Mouse (Mus musculus): ENCODE data around the gene Crip1. TPM values are rescaled to one million over a fixed set of nuclear protein-coding genes. Genes with fewer than 3 reads are reported as not detected.

The Crip1 gene
- polyA plus RNA-seq, 1 experiment from 2014 or later: 53.4 TPM

DNA sequence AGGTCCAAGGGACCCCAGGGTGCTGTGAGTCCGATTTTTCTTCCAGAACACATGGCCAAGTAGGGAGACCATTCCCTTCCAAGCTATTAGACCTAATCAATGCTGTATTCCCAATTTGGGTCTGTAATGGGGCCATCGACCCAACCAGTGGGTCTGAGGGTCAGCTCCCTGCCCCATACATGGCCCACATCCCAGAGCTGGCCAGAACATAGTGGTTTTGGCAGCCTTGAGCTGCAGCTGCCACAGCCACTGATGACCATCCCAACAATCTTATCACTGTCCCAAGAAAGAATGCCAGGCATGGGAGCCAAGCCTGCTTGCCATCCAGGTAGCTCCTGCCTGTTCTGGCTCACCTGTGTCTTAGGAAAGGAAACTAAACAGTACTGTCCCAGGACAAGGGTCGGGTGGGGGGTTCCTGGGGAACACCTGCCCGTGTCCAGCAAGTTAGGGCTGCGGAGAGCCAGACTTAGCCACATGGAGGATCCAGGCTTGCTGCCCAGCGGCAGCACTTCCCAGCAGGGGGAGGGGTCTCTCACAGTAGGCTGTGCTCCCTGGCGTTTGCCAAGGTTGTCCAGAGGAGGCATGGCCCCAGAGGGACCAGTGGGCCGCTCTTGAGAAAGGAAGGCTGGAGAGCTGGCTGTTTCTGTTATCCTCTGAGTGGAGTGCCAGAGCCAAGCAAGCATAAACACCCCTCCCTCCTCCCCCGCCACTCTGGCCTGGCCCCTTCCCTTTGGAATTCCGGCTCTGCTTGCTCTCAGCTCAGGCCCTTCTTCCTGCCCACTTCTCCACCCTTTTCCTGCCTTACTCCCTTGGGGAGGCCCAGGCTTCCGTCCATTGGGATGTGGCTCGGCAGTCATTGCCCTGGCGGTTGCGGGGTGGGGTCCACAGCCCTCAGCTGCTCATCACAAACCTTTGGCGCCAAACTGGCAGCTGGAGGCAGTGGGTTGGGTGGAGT, 3.8 kb upstream of the Crip1 start:
- peaks cover 31% of the 10 kb centered on the region for H3K36me3 ChIP-seq
- 18% methylated on average over 15 of the region's 15 CpGs for WGBS

DNA sequence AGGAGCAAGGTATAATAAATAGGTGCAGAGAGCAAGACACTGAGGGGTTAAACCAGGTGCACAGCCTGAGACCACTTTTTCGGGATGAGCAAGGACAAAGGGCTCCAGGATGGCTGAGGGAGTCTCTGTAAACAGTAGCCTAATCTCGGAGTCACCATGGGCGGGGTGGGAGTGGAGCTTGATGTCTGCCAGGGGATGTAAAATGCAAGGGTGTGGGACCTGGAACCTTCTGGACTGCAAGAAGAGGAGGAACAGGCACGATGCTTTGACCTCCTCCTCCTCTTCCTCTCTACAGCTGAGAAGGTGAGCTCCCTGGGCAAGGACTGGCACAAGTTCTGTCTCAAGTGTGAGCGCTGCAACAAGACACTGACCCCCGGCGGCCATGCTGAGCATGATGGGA, 3.0 kb upstream of the Crip1 start:
- ATAC-seq (ENCODE audit: low FRiP score): no peak
- Histone ChIP-seq H3K9ac (replicated peaks) (peak overlapping the region; percentile 59), H3K4me3 (replicated peaks) (peak overlapping the region; percentile 71), H3K36me3 (peaks cover 27% of the 10 kb centered on the region), H3K4me1 (peaks cover 70% of the 10 kb centered on the region), H3K9me3 (replicated peaks) (no peaks in the 10 kb centered on the region), H3K4me2 (peak overlapping the region; percentile 60), H3K27me3 (replicated peaks) (0 out of 2 replicates have a peak, but pooled peaks cover 4% of the 10 kb centered on the region), H3K27ac (replicated peaks) (peak overlapping the region; percentile 89; the same call in 1 of the 2 replicates)
- WGBS: 70% methylated on average over 7 of the region's 7 CpGs

More for the DNA sequence above, 3.8 kb upstream of the Crip1 start:
- no peak for ATAC-seq (ENCODE audit: low FRiP score)
- peak overlapping the region; percentile 60 for H3K4me2 ChIP-seq
- peak overlapping the region; percentile 71 for H3K4me3 ChIP-seq (replicated peaks)
- peak overlapping the region; percentile 59 for H3K9ac ChIP-seq (replicated peaks)
- no peaks in the 10 kb centered on the region for H3K9me3 ChIP-seq (replicated peaks)
- peaks cover 63% of the 10 kb centered on the region for H3K4me1 ChIP-seq
- H3K27me3 ChIP-seq (replicated peaks): 0 out of 2 replicates have a peak, but pooled peaks cover 4% of the 10 kb centered on the region
- peak overlapping the region; percentile 89 for H3K27ac ChIP-seq (replicated peaks)

DNA sequence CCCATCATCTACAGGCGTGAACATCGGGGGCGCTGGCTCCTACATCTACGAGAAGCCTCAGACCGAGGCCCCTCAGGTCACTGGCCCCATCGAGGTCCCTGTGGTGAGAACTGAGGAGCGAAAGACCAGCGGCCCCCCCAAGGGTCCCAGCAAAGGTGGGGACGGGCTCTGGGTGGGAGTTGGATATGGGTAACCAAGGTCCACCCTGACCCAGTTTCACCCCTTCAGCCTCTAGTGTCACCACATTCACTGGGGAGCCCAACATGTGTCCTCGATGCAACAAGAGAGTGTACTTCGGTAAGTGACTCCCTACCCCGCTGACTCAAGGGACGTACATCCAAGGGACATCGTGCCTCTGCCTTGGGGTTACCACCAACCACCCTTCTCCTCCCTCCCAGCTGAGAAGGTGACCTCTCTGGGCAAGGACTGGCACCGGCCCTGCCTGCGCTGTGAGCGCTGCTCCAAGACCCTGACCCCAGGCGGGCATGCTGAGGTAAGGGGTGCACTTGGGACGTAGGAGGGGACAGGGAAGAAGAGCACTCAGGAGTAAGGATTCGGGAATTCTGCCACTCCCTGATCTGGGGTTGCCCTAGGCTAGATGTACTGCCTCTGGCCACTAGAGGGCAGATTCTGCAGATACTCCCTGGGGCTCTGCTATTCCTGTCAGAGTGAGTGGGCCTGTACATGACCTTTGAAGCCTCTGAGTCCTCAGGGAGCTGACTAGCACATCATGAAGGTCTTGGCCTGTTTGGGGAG, 1.9 kb upstream of the Crip1 start:
- Histone ChIP-seq H3K36me3 (peaks cover 21% of the 10 kb centered on the region), H3K27me3 (replicated peaks) (peaks cover 4% of the 10 kb centered on the region; the same call in 1 of the 2 replicates), H3K4me1 (peaks cover 68% of the 10 kb centered on the region), H3K9me3 (replicated peaks) (no peaks in the 10 kb centered on the region), H3K9ac (replicated peaks) (no peak overlapping the region), H3K4me2 (no peak overlapping the region; the same call in 1 of the 2 replicates), H3K27ac (replicated peaks) (no peak overlapping the region), H3K4me3 (replicated peaks) (no peak overlapping the region)
- ATAC-seq (ENCODE audit: low FRiP score): no peak
- 79% methylated on average over 20 of the region's 20 CpGs for WGBS

DNA sequence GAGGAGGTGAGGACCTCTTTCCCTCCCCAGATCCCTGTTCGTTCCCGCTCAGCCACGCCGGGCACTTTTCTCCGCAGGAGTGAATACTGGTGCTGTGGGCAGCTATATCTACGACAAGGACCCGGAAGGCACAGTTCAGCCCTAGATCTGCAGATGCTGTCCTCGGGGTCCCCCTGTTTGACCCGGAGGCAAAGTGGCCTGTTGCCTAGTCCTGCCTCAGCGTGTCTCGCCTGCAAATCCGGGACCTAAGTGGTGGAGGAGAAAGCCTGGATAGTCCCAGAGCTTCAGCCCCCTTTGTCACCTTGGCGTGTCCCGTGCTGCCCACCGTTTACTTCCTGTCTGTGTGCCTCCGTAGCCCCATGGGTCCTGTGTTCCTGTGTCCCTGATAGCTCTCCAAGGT, 1.2 kb upstream of the Crip1 start:
- no peak for ATAC-seq (ENCODE audit: low FRiP score)

DNA sequence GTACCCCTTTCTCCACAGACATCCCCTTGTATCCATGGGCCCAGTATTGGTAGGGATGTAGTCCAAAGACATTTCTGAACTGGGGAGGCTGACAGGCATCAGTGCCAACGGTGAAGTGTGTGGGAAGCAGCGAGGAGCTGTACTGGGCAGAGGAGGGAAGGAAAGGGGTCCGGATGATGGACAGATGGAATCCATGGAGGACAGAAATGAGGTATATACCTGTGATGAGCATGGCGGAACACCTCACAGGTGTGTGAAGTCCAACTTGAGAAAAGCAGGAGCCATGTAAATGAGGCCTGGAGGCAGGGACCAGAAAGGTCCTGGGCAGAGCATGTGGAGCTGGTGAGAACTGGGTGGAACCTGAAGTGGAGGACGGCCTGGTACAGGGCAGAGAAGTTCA, 525 bp upstream of the Crip1 start:
- Histone ChIP-seq H3K4me1 (peaks cover 60% of the 10 kb centered on the region), H3K4me2 (no peak overlapping the region), H3K9me3 (replicated peaks) (no peaks in the 10 kb centered on the region), H3K4me3 (replicated peaks) (no peak overlapping the region), H3K27ac (replicated peaks) (no peak overlapping the region), H3K9ac (replicated peaks) (no peak overlapping the region), H3K27me3 (replicated peaks) (peaks cover 7% of the 10 kb centered on the region; the same call in 1 of the 2 replicates), H3K36me3 (peaks cover 21% of the 10 kb centered on the region)
- WGBS: 90% methylated on average over 5 of the region's 5 CpGs
- no peak for ATAC-seq (ENCODE audit: low FRiP score)

More for the DNA sequence above, 1.2 kb upstream of the Crip1 start:
- Histone ChIP-seq H3K27ac (replicated peaks) (no peak overlapping the region), H3K4me2 (no peak overlapping the region), H3K27me3 (replicated peaks) (peaks cover 4% of the 10 kb centered on the region; the same call in 1 of the 2 replicates), H3K4me3 (replicated peaks) (no peak overlapping the region), H3K9me3 (replicated peaks) (no peaks in the 10 kb centered on the region), H3K9ac (replicated peaks) (no peak overlapping the region), H3K36me3 (peaks cover 21% of the 10 kb centered on the region), H3K4me1 (peaks cover 61% of the 10 kb centered on the region)
- WGBS: 91% methylated on average over 16 of the region's 16 CpGs

DNA sequence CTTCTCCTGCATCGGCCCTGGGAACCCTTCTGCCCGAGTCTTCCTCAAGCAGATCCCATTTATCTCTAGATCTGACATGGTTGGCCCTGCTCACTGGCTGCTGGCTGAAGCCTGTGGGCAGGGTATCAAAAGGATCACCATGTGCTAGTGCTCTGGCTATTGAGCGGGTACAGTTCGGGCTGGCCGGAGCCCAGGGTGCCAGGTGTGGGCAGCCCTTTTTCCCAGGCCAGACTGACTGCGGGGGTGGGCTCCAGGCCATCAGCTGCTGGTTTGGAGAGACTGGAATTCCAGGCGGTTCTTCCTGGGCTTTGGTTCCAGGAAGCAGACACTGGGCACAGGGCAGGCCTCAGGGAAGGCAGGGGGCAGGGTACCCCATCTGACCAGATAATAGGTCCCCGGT, 1.4 kb downstream of the Crip1 start:
- peaks cover 19% of the 10 kb centered on the region for H3K27me3 ChIP-seq (replicated peaks)
- H3K27ac ChIP-seq (replicated peaks): peak overlapping the region; percentile 37; the same call in 1 of the 2 replicates

DNA sequence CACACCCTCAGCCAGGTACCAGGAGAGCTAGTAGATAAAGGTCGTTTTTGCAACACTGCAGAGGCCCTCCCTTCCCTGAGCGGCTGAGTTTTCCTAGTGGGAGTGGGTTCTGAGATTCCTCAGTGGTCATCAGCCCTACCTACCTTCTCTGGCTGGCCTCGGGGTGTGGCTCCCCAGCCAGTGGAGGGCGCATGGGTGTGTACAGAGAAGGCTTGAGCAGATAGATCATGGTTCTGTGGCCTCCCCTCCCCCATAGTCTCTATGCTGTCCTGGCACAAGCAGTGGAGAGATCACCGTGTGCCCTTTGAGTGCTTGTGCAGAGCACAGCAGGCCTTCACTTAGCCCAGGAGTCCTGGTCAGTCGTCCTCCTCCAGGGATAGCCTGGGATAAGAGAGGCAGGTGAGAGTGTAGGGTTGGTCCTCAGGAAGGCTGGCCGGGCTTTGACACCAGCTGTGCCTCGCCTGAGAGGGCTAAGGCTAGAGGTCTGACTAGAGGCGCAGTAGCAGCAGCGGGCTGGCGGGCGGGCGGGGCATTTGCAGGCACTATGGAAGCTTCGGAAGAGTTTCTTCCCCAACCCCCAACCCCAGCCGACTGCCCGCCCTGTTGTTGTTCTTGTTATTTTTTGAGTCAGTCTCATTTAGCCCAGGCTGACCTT, 2.4 kb downstream of the Crip1 start:
- H3K27ac ChIP-seq (replicated peaks): no peak overlapping the region
- ATAC-seq (ENCODE audit: low FRiP score): no peak
- peaks cover 26% of the 10 kb centered on the region for H3K27me3 ChIP-seq (replicated peaks)
- H3K9me3 ChIP-seq (replicated peaks): no peaks in the 10 kb centered on the region
- H3K4me2 ChIP-seq: no peak overlapping the region
- H3K4me3 ChIP-seq (replicated peaks): no peak overlapping the region
- H3K4me1 ChIP-seq: peaks cover 44% of the 10 kb centered on the region
- peaks cover 21% of the 10 kb centered on the region for H3K36me3 ChIP-seq
- no peak overlapping the region for H3K9ac ChIP-seq (replicated peaks)
- WGBS: 45% methylated on average over 16 of the region's 16 CpGs

More for the DNA sequence above, 1.4 kb downstream of the Crip1 start:
- WGBS: 59% methylated on average over 8 of the region's 8 CpGs
- Histone ChIP-seq H3K36me3 (peaks cover 21% of the 10 kb centered on the region), H3K9me3 (replicated peaks) (no peaks in the 10 kb centered on the region), H3K9ac (replicated peaks) (no peak overlapping the region), H3K4me1 (peaks cover 54% of the 10 kb centered on the region), H3K4me3 (replicated peaks) (no peak overlapping the region), H3K4me2 (no peak overlapping the region)
- ATAC-seq (ENCODE audit: low FRiP score): no peak

DNA sequence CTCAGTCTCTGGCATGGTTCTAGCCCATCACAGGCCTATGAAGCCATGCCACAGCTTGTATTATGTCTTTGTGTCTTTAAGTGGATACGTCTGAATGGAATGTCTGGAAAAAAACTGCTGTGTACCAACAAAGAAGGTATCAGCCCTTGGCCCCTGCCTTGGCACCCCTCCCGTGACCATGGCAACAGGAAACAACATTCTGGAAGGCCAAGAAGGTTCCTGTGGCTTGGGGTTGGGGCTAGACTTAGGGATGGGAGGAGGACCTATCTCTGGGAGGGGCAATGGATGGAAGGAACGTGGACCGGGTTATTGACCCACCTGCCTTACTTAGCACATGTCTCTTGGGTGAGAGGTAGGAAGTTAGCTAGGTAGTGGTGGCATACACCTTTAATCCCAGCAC, 3.2 kb downstream of the Crip1 start:
- 59% methylated on average over 4 of the region's 4 CpGs for WGBS
- no peak overlapping the region for H3K27ac ChIP-seq (replicated peaks)
- ATAC-seq (ENCODE audit: low FRiP score): no peak

DNA sequence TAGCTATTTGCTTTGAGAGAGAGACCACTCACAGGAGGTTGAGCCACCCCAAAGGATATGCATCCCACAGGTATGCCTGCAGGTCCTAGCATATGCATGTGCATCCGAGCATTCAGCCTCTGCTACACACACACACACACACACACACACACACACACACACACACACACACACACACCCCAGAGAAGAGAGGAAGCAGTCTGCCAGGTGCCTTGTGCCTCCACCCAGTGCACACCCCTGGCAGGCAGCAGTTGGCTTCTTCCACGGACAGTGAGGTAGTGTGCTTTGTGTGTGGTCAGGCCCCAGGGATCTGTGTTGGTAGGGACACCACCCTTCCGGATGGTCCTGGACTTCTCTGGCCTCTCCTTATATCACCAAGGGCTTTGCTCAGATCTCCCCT, 3.8 kb downstream of the Crip1 start:
- Histone ChIP-seq H3K9ac (replicated peaks) (no peak overlapping the region), H3K27ac (replicated peaks) (no peak overlapping the region), H3K4me1 (peaks cover 39% of the 10 kb centered on the region), H3K4me2 (no peak overlapping the region), H3K9me3 (replicated peaks) (no peaks in the 10 kb centered on the region), H3K27me3 (replicated peaks) (peaks cover 28% of the 10 kb centered on the region), H3K36me3 (peaks cover 7% of the 10 kb centered on the region), H3K4me3 (replicated peaks) (no peak overlapping the region)
- ATAC-seq (ENCODE audit: low FRiP score): no peak
- WGBS: 75% methylated on average over 3 of the region's 3 CpGs

More for the DNA sequence above, 3.2 kb downstream of the Crip1 start:
- Histone ChIP-seq H3K9ac (replicated peaks) (no peak overlapping the region), H3K4me2 (no peak overlapping the region), H3K9me3 (replicated peaks) (no peaks in the 10 kb centered on the region), H3K36me3 (peaks cover 13% of the 10 kb centered on the region), H3K4me3 (replicated peaks) (no peak overlapping the region), H3K4me1 (peaks cover 36% of the 10 kb centered on the region), H3K27me3 (replicated peaks) (peaks cover 28% of the 10 kb centered on the region)

DNA sequence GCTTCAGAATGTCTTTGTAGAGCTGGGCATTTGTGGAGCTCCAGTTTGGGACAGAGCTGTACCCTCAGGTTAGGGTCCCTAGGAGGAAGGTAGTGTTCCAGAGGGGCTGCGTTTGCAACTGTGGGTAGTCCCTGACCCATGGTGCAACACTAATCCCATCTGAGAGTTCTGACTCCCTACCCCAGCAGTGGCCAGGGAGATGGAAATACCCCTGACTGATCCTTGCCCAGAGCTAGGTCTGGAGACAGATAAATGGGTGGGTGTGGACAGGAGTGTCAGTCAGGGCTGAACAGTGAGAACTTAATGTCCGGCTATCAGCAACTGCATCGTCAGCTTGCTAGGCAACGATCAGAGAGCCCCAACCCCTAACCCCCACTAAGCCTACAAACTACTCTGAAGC, 4.5 kb downstream of the Crip1 start:
- H3K4me3 ChIP-seq (replicated peaks): no peak overlapping the region
- H3K27ac ChIP-seq (replicated peaks): no peak overlapping the region
- peaks cover 46% of the 10 kb centered on the region for H3K4me1 ChIP-seq
- H3K9me3 ChIP-seq (replicated peaks): no peaks in the 10 kb centered on the region
- H3K4me2 ChIP-seq: no peak overlapping the region
- 0 out of 2 replicates have a peak, but pooled peaks cover 2% of the 10 kb centered on the region for H3K36me3 ChIP-seq
- WGBS: 80% methylated on average over 4 of the region's 4 CpGs
- ATAC-seq (ENCODE audit: low FRiP score): no peak
- H3K9ac ChIP-seq (replicated peaks): no peak overlapping the region
- peaks cover 28% of the 10 kb centered on the region for H3K27me3 ChIP-seq (replicated peaks)

DNA sequence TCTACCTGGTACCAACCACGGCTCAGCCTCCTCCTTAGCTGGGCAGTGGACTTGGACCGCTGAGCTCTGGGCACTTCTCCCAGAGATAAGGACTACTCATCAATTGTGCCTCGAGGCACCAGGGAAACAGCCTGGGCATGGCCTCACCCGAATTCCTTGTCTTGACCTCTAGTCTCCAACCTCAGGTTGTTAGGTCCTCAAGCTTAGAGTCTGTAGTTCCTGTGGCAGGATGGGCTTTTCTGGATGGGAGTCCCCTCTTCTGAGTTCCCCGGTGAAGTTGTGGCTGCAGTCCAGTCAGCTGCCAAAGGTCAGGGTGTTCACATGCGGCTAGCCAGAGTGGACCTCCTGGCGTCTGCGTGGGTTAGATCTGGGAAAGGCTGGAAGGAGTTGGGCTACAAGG, 4.9 kb downstream of the Crip1 start:
- 79% methylated on average over 8 of the region's 8 CpGs for WGBS
- Histone ChIP-seq H3K4me1 (peaks cover 48% of the 10 kb centered on the region), H3K36me3 (no peaks in the 10 kb centered on the region), H3K4me3 (replicated peaks) (no peak overlapping the region), H3K4me2 (no peak overlapping the region; the same call in 1 of the 2 replicates), H3K9me3 (replicated peaks) (no peaks in the 10 kb centered on the region), H3K27me3 (replicated peaks) (peaks cover 28% of the 10 kb centered on the region), H3K27ac (replicated peaks) (no peak overlapping the region), H3K9ac (replicated peaks) (no peak overlapping the region)
- no peak for ATAC-seq (ENCODE audit: low FRiP score)

Data from neural tube, embryonic 15.5 days (tissue).